Mouse (Mus musculus) left cerebral cortex, adult 9 months (tissue): ENCODE results near the gene Nectin3.

Source experiments
- DNase-seq, 2 experiments: peaks; one replicate each; pipeline ENCODE4 v3.0.0; 2022; ENCODE audit warnings: low spot score in 2 of 2

The Nectin3 gene

GRCm38 (mm10) chr16:46498421-46498789 is at the start of gene Nectin3:
Gene Nectin3, minus strand, starts transcription at chr16:46498525.
- DNase-seq: no peak

GRCm38 (mm10) chr16:46538092-46538491 is 39.8 kb upstream of the Nectin3 start:
- DNase-seq: no peak

- DNase-seq: no peak
Observed at GRCm38 (mm10) chr16:46532465-46533254, 34.3 kb upstream of the Nectin3 start.

- DNase-seq: no peak
Observed at GRCm38 (mm10) chr16:46531023-46531422, 32.7 kb upstream of the Nectin3 start.

- DNase-seq: no peak
Observed at GRCm38 (mm10) chr16:46520885-46521417, 22.6 kb upstream of the Nectin3 start.

- no peak for DNase-seq
Observed at GRCm38 (mm10) chr16:46519606-46520005, 21.3 kb upstream of the Nectin3 start.

GRCm38 (mm10) chr16:46507944-46508333 is 9.6 kb upstream of the Nectin3 start:
- no peak for DNase-seq

- DNase-seq: no peak
Observed at GRCm38 (mm10) chr16:46507260-46507943, 9.1 kb upstream of the Nectin3 start.

- no peak for DNase-seq
Observed at GRCm38 (mm10) chr16:46504006-46504405, 5.7 kb upstream of the Nectin3 start.

GRCm38 (mm10) chr16:46502311-46502710 is 4.0 kb upstream of the Nectin3 start:
- no peak for DNase-seq

- no peak for DNase-seq
Observed at GRCm38 (mm10) chr16:46500759-46501158, 2.4 kb upstream of the Nectin3 start.

GRCm38 (mm10) chr16:46497686-46498420 is 472 bp downstream of the Nectin3 start:
- peak in 1 of 2 experiments; percentile 60 for DNase-seq

GRCm38 (mm10) chr16:46496889-46497685 is 1.2 kb downstream of the Nectin3 start:
- peak; percentile 72 to 83 for DNase-seq

- DNase-seq: peak in 1 of 2 experiments; percentile 17
Observed at GRCm38 (mm10) chr16:46496031-46496868, 2.1 kb downstream of the Nectin3 start.

GRCm38 (mm10) chr16:46495201-46495600 is 3.1 kb downstream of the Nectin3 start:
- DNase-seq: no peak

GRCm38 (mm10) chr16:46487436-46488097 is 10.8 kb downstream of the Nectin3 start:
- peak in 1 of 2 experiments; percentile 73 for DNase-seq

GRCm38 (mm10) chr16:46477336-46477735 is 21.0 kb downstream of the Nectin3 start:
- DNase-seq: no peak

GRCm38 (mm10) chr16:46451421-46451820 is 46.9 kb downstream of the Nectin3 start:
- no peak for DNase-seq

GRCm38 (mm10) chr16:46449013-46449412 is 49.3 kb downstream of the Nectin3 start:
- DNase-seq: no peak

- DNase-seq: no peak
Observed at GRCm38 (mm10) chr16:46431317-46431716, 67.0 kb downstream of the Nectin3 start.
